Mouse (Mus musculus): ENCODE results near the gene Usp22.
"Not testable (repeated sequence)": the region's sequence is repeated elsewhere in the genome, so short reads cannot be mapped to it uniquely, and the experiment has no call there.

Gene Usp22

DNA sequence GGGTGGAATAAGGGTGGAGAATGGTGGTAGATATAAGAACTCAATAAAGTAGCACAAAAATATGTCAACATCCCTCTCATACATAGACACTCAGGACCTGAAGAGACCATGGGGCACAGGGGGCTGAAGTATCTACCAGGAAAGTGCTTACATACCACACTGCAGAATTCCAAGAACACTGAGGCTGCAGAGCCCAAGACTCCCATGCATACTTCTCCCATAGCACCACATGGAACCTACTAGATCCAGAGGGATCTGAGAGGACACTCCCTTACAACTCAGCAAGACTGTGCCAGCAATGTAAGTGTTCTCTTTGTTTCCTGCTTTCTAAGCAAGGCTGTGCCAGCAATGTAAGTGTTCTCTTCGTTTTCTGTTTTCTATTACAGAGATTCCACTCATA lies 9.0 kb upstream of the Usp22 start:
- no peak for DNase-seq

DNA sequence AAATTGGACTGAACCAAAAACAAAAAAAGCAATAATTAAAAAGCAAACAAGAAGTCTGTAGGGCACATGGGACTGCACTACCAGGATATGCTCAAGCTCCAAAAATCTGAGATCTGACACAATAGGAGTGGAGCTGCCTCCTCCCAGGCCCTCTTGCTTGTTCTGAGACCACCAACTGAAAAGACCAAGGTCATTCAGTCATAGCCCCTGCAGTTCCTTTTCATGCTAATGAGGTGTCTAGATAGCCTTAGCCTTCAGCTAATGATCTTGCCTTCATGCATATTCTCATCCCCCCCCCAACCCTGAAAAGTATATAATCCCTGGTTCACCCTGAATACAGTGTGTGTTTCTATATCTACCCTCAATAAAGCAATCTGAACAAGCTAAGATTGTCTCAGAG lies 6.8 kb upstream of the Usp22 start:
- no peak for DNase-seq

DNA sequence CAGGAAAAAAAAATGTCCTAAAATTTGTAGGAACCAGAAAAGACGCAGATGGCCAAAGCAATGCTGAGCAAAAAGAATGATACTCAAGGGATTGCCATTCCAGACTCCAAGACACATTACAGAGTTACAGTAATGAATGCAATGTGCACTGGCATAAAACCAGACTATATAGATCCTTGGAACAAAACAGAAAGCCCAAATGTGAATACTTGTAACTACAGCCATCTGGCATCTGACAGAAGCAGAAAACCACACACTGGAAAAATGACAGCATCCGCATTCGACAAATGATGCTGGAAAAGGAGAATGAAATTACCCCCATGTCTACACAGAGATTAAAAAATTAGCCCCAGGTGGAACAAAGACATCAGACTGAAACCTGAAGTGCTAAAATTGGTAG lies 5.5 kb upstream of the Usp22 start:
- DNase-seq = no peak

DNA sequence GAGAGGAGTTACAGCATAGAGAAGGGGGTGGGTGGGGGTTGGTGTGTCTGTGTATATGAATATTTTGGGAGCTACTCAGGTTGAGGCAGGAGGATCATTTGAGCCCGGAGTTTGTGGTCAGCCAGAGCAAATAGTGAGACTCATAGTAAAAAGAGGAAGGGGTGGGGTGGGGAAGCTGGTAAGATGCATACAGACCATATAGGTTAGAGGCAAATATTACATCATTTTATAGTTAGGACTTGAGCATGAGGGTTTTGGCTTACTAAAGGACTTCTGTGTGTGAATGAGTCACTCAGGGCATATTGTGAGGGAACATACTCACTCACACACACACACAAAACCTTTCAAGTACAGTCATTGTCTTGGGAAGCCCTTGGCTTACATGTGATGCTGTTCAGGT lies 1.5 kb upstream of the Usp22 start:
- DNase-seq = no peak

DNA sequence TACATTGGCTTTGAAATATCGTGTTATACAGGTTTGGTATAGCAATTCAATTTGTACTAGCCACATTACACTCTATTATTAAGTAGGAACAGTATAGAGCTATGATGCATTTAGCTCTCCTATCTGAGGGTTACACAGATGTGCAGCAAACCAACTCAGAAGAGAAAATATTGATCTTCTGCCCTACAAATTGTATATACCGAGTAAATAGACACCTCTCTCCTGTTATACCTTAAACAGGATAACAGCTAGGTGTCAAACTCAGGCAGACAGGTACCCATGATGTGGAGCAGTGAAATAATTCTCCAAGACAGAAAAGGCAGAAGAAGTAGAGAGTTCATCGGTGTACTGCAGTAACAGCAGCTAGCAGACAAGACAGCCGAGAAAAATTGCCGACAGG lies 923 bp upstream of the Usp22 start:
- no peak for DNase-seq

DNA sequence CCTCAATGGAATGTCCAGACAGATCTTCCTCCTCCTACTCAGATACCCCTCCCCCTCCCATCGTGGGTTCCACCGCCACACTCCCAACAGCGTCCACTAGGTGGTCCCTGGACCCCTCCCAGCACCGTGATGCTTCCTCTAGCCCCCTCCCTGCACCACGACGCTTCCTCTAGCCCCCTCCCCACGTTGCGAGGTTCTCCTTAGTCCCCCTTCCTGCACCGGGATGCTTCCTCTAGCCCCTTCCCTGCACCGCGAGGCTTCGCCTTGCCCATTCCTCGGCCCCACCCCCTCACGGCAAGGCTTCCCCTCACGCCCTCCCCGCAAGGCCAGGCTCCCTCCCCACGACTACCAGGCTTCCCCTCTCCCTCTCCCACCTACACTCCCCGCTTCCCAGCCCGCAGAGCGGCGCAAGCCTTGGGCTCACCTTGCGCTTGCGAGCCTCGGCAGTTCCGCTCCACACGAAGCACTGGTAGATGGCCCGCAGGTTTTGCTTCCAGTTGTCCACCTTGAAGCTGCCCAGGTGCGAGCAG lies 499 bp downstream of the Usp22 start:
- DNase-seq = peak; percentile 72 to 82

DNA sequence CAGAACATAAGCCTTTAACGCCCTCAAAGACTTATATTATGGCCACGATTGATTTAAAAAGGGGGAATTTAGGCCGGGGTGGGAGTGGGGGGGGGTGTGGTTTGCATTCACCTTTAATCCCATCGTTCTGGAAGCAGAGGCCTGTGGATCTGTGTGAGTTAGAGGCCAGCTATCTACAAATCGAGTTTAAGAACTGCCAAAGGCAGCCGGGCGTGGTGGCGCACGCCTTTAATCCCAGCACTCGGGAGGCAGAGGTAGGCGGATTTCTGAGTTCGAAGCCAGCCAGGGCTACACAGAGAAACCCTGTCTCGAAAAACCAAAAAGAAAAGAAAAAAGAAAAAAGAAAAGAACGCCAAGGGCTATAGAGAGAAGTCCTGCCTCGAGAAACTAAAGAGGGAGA lies 1.4 kb downstream of the Usp22 start:
- not testable (repeated sequence) for DNase-seq

DNA sequence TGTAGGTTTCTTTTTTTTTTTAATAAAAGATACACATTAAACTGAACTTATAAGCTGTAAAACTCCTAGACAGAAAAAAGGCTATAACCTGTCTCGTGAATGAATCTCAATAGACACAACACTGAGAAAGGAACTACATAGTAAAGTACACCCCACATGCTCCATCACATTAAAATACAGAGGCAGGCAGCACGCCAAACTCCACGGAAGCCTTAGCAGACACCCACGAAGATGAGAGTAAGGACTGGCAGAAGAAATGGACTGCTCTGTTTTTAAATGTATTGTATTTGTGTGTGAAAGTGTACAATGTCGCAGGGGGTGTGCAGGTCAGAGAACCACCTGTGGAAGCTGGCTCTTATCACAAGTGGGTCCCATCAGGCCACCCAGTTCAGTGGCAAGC lies 4.7 kb downstream of the Usp22 start:
- DNase-seq = no peak

DNA sequence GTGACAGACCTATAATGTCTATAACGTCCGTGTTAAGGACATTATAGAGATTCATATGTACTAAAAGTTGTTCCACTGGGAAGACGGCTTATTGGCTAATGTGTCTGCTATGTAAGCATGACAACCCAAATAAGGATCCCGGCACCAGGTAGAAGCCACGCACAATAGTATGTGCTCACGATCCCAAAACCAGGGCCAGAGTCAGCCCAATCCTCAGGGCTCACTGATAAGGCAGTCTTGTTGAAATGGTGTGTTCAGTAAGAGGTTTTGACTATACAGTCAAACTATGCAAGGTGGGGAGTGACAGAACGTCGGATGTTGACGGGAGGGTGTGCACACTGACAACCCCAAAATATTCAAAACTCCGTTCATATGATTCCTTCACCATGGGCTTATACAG lies 10.0 kb downstream of the Usp22 start:
- no peak for DNase-seq

DNA sequence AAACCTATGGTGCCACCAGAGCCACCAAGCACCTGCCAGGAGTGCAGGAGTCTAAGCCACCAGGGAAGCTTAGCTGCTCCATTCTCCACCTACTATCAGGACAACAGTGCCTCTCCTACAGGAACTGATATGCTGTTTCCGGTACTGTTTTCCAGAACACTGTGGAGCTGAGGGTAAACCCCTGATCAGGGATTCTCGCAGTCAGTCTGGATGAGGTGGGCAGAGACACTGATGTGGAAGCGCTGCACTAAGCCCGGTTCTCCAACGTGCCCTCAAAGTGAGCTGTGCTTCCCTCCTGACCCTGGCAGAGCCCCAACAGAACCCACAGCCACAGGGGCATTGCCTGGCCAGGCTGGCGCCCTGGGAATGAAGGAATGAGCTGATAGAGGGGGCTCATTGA lies 10.5 kb downstream of the Usp22 start:
- no peak for DNase-seq

DNA sequence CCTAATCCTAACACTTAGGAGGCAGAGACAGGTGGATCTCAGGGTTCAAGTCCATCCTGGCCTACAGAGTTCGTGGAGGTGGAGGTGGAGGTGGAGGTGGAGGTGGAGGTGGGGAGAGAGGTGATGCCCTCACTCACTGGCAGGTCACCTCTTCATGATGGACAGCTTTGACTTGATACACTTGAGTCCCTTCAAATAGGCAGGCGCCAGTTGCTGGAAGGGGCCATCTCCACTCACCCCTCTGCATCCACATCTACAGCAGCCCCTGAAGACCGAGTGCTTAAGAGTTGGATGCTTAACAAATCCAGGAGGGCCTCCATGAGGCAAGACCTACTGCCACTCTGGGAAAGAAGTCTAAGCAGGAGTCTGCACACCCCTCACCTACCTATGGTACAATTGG lies 11.5 kb downstream of the Usp22 start:
- no peak for DNase-seq

DNA sequence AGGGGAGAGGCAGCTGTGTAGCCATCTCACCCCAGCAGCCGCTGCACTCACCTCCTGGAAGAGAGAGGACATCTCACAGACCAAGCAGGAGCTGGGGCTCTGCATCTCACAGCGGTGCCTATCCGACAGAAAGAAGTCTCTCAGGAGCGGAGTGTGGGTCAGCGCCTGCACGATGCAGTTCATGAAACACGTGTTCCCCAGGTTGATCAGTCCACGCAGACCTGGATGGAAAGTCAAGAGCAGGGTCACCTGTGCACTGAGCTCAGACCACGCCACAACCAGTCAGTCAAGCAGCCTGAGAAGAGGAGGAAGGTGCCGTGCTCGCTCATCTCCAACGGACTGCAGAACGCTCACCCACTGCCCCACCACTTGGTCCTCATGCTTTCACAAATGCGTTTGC lies 12.1 kb downstream of the Usp22 start:
- DNase-seq = no peak

DNA sequence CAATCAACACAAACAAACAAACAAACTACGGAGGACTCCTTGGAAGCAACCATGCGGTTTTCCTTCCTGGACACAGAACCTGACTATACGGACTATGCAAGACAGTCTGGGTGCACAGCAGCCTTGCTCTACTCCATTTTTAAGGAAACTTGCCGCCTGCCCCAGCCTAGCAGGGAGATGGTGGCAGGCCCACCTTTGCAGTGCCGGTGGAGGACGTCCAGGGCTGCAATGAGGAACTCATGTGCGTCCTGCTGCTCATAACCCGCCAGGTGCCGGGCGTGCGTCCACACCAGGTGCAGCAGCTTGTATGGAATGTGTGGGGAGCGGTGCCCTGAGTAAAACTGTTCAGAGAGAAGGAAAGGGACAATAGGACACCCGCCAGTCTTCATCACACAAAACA lies 13.7 kb downstream of the Usp22 start:
- DNase-seq = no peak

DNA sequence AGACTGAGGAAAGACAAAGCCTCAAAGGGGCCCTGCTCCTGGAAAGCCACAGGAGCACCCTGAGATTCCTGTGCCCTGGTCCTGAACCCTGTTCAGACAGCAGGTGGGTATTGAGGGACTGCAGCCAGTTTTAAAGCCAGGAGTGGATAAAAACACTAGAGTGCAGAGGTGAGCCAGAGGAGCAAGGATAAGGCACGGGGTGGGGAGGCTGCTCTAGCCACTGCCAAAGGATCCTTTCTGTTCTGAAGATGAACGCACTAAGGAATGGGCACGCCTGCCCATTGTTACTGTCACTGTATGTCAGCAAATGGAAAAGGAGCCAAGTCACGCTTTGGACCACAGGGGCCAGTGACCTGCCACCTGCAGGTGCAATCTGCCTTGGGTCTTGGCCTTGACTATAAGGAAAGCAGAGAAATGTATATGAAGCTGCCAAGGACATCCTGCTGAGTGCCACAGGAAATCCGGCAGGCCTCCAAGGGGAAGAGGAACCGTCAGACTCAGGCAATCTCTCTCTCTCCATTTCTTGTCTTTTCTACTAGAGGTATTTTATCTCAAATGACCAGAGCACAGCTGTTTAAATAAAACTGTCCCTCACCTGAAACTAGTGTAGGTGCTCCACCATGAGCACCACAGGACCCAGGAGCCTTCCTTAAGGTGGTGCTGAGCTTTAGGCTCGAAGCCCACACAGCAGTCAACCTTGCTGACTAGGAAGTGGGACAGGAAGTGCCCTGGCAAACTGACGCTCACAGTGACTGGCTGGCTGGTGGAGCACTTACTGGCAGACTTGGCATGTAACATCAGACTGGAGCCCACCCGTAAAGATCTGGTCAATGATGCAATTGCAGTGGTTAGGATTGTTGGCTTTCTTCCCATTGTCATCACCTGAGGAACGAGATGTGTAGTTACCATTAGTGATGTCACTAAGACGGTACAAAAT lies 14.8 kb downstream of the Usp22 start:
- DNase-seq = peak; percentile 36 to 51

DNA sequence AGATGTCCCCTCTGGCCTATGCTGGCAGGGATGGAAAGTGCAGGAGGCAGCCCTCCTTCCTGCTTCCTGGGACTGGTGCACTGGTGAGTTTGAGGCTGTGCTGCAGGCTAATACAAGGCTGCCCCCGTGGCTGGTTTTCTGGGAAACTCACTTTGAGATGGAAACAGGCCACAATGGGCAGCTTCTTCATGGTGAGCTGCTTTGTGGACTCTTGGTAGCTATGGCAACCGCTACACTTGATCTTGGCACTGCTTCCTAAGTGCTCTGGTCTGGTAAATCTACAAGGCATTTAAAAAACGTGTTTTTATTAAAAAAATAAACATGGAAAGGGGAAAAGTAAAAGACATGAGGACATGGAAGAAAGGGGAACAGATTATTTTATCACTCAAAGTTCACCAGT lies 16.7 kb downstream of the Usp22 start:
- no peak for DNase-seq

DNA sequence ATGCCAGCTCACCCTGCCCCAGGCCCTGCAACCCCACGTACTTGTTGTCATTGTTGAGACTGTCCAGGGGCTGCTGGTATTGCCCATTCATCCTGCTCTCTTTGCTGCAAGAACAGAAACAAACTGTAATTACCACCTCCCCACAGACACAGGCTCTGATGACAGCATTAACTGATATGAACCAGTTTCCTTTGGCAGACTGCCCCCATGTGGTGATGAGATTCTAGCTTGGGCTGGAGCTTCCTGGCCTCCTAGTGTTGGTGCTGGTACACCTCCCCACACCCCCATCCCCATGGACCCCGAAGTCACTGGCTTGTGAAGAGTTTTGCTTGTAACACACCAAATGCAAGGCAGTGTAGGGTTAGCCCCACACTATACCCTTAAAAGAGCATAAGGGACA lies 19.1 kb downstream of the Usp22 start:
- DNase-seq = peak; percentile 56 to 59

DNA sequence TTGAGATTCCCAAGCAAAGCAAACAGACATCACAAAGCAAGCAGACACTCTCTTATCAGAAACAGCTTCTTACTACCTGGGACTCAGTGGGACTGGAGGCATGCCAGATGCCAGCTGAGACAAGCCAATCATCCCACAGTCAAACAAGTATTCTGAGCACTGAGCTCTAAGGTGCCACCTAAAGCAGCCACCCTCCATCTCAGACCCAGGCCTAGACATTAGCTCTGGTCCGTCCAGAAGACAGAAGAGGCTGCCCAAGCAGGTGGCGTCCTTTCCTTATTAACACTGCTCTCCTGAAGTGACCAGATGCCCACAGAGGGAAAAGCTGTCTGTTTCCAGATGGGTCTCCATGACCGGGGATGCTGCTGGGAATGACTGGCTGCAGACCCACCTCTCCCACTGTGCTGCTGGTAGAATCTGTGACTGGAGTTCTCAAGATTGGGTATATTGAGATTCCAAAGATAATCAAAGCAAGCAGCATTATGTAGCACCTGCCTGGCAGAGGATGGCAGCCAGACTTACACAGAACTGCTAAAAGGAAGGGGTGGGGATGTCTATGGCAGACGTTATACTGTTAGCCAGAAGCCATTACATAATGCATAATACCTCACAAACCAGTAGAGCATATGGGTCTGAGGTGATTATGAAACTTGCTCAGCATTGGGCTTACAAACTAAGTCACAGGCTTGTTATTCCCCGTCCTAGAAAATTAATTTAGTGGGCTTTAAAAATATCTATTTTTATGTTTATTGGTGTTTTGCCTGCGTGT lies 24.4 kb downstream of the Usp22 start:
- DNase-seq = no peak

DNA sequence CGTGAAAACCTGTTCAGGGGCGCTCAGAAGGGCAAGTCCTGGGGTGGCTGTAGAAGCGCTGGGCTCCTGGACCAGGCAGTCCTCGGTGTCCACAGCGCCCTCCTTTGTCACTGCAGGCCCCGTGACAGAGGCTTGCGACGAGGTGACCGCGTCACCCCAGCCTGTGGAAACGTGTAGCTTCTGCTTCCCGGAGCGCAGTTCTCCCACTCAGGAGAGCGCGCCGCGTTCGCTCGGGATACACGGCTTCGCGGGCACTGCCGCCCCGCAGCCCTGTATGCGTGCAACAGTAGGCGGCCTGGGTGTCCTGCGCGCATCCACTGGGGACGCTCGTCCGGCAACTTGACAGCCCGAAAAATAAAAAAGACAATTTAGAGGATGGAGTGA lies 27.6 kb downstream of the Usp22 start:
- DNase-seq = no peak

DNA sequence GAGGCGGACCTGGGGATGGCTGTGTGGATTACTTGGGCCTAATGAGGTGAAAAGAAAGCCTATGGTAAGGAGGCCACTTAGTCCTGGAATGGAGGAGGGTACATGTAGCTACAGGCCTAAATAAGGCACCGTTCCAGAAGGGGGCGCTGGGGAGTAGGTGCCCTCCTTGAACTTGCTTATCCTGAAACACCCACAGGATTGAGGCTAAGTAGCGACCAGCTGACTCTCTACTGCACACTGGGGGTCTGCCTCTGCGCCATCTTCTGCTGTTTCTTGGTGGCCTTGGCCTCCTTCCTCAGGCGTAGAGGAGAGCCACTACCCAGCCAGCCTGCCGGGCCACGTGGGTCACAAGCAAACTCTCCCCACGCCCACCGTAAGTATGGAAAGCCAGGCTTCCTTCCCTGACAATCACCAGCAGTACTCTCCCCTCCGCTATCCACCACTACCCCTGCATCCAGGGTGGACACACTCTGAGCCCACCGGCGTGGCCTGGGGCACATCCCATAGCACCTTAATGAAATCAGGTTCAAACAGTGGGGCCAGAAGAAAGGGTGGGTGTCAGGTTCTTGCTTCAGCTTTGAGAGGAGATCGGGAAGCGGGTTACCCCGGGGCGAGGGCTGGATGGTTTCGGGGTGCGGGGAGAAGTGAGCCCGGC lies 28.1 kb downstream of the Usp22 start:
- DNase-seq = peak; percentile 28 to 36

DNA sequence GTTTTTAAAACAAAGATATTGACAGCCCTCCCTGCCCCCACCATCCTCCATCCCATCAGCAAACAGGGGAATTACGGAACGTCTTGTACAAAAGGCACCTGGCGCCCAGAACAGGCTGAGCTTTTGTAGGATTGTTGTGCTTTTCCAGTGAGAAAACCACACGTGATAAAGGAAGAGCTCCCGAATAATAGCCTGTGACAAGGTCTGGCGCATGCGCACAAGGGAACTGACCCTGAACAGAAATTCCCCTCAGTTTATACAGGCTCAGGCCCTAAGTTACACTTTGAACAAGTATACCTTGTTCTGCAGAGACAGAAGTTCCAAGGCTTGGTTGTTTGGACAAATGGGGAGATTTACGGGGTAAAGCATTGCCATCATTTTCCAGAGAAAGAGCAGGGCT lies 29.3 kb downstream of the Usp22 start:
- DNase-seq = no peak

DNA sequence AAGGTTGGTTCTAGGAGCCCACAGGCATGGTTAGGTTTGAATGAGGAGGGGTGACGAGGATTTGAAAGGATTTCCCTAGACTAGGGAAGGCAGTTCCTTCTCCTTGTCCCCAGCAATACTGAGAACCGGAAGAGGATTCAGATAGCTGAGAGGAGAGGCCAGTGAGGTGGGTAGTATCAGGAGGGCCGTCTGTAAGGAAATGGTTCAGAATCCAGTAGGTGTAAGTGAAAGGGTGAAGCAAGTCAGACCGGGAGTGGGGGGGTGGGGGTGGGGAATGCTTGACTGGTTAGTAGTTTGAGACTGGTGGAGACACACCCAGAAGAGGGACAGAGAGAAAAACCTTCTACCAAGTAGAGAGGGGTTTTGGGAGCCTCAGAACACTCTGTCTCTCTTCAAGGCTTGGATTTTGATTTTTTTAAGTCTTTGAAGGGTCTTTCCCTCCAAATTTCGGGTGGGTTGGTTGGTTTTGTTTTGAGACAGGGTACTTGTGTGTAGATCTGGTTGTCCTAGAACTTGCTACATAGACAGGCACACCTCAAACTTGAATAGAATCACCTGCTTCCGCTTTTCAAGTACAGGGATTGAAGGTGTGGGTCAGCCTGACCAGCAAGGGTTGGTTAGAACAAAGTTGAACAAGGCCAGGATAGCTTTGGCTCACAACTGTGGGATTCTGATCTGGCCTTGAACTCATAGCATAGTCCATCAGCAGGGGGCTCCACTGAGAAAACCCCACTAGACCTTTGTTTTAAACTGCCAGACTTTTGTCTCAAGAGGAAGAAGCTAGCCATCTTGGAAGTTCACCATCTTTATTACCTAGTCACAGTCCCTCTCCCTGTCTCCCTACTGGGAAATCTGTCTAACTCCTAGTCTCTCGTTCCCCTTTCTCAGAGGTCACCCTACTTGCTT lies 31.0 kb downstream of the Usp22 start:
- peak; percentile 33 to 36 for DNase-seq

DNA sequence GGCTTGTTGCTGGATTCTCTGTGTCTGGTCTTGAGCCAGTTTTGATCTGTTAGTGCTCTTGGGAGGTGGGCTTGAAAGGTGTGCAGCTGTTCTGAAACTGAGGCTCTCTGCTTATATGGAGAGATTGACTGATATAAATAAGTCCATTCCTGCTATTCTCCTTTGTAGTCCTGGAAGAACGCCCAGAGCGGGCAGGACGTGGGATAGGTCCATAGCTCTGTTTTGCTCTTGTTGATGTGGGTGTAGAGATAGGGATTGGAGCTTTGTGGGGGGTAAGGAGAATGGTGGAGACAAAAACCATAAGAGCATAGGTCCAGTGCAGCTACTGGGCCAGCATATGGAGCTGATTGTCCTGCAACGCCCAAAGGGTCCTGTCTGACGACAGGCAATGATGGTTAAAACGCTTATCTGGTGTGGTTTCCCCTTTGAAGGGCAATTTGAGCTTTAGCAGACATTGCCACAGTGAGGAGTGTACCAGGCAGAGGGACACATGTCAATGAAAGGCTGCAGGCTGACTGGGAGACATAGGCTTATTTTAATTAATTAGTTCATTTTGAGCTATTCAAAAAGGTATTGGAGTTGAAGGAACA lies 31.8 kb downstream of the Usp22 start:
- DNase-seq = no peak
